Mouse (Mus musculus) left cerebral cortex, postnatal 14 days (tissue): ENCODE results near the gene Rnf103. TPM values are rescaled to one million over a fixed set of nuclear protein-coding genes. Genes with fewer than 3 reads are reported as not detected.
"Not testable (repeated sequence)": the region's sequence is repeated elsewhere in the genome, so short reads cannot be mapped to it uniquely, and the experiment has no call there.

Source experiments
- DNase-seq, 2 experiments: peaks; one replicate each; pipeline ENCODE4 v3.0.0; 2021 to 2022; ENCODE audit warnings: low spot score in 2 of 2, mixed read lengths in 1 of 2
- intact Hi-C: fragments of 180-260 bp; cut with DNase I; formaldehyde crosslinking; loops from one replicate; pipeline ENCODE4 v1.15.1; 2025
- long read RNA-seq, 2 experiments: library from polyadenylated mRNA; stranded (forward); transcript quantifications; one replicate each; pipeline ENCODE4 v2.0.0; 2021
- total RNA-seq, 2 experiments: library from RNA; stranded (reverse); gene quantifications; 2 replicates each; pipeline ENCODE4 v1.2.3; 2021

Gene Rnf103
- total RNA-seq: 10 to 100 TPM; 52.2 to 53.5 TPM
- long read RNA-seq, experiment 1, transcript Rnf103-201 (4 exons, 3,264 nt): major isoform, 55 of 67 reads
- long read RNA-seq, experiment 1, partial matches to known transcripts: 6 of 67 reads
- long read RNA-seq, experiment 1, other reads (novel, unspliced or antisense): 6 of 67 reads
- long read RNA-seq, experiment 2, transcript Rnf103-201 (4 exons, 3,264 nt): major isoform, 52 of 58 reads
- long read RNA-seq, experiment 2, partial matches to known transcripts: 1 of 58 reads
- long read RNA-seq, experiment 2, other reads (novel, unspliced or antisense): 5 of 58 reads

DNA sequence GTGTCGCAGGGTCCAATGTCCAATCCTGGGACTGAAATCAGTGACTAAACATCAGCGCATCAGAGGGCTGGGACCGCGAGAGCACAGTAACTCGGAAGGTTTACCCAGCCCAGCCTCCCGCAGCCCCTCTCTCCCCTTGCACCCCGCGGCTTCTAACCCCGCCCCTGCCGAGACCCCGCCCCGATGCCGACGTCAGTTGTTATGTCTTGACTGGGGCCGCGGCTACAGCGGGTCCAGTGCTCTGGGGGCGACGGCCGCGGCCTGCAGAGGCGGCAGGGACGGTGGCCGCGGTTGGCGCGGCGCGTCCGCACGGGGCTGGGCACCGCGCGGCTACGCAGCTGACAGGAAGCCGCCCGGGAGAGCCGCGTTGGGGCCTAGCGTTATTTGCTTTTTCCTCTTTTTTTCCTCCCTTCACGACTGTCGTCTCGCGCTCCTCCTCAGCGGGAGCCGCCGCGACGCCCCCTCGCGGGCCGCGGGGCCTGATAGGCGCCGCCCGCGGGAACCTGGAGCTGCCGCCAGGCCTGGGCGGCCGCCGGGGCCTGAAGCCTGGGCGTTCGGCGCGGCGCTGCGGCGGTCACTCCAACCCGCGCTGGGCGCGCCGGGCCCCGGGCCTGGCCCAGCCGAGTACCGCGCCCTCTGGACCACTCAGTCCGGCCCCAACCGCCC, at the start of gene Rnf103:
Gene Rnf103, plus strand, starts transcription at position 220 of the 666 bp plus-strand sequence.
- peak; percentile 85 to 89 for DNase-seq
- intact Hi-C loops: loop anchor here (1.0 to 2.0 kb wide), 2 partner anchors 49 to 54 kb away; partner anchors contain the start of genes Chmp3 and Rmnd5a

GRCm38 (mm10) chr6:71444756-71445155, 48.9 kb upstream of the Rnf103 start:
- intact Hi-C loops: no loop called here
- DNase-seq: no peak

GRCm38 (mm10) chr6:71445560-71445959, 48.1 kb upstream of the Rnf103 start:
- intact Hi-C loops: no loop called here
- no peak for DNase-seq

DNA sequence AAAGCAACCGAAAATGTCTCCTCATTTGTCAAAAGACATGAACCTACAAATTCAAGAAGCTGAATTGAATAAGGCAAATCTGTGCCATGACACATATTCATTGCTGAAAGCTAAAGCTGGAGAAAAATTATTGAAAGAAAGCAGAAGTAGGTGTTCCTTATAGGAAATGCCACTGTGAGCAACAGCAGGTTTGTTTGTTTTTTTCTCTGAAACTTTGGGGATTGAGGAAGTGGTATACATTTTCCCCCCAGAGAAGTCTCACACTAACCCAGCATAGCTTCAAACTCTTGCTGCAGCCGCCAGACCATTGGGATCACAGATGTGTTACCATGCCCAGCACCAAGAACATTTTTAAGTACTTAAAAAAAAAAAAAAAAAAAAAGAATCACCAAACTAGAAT, 40.9 kb upstream of the Rnf103 start:
- no peak for DNase-seq
- intact Hi-C loops: no loop called here

DNA sequence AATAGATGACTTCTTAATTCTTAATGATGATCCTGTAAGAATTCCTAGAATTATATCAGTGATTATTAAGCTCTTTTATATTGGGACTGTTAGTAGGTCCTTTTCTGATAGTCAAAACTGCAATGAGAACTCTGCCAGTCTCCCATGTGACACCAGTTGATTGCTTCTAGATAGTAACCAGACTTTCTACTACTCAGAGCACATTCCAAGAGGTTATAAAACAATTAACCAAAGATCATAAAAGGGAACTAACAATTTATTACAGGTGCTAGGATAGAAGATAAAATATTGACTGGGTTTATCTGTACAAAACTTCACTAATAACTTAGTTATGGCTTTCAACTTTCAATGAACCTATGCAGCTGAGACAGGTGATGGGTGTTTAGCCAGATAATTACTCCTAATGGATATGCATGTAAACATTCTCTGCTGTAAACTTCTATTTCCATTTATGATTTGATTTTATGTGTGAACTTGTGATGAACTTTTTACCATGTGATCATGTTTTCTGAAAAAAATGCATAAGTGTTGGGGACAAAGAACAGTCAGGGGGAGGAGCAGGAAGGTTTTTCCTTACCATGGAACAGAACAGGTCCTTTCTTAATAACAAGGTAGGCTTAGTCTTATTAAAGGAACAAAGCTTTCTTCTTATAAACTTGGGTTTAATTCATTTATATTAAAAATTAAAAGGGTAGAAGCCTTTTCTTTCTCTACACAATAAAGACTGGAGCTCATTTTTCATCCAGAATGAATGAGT, 39.5 kb upstream of the Rnf103 start:
- DNase-seq, intact Hi-C loops: not testable (repeated sequence)

- DNase-seq: no peak
- intact Hi-C loops: no loop called here
Observed at GRCm38 (mm10) chr6:71457956-71458608, 35.6 kb upstream of the Rnf103 start.

- DNase-seq: peak in 1 of 2 experiments; percentile 5
- intact Hi-C loops: no loop called here
Observed at GRCm38 (mm10) chr6:71465146-71465545, 28.5 kb upstream of the Rnf103 start.

GRCm38 (mm10) chr6:71467766-71468165, 25.9 kb upstream of the Rnf103 start:
- intact Hi-C loops: no loop called here
- DNase-seq: no peak

GRCm38 (mm10) chr6:71469291-71469690, 24.4 kb upstream of the Rnf103 start:
- DNase-seq: no peak
- intact Hi-C loops: no loop called here

DNA sequence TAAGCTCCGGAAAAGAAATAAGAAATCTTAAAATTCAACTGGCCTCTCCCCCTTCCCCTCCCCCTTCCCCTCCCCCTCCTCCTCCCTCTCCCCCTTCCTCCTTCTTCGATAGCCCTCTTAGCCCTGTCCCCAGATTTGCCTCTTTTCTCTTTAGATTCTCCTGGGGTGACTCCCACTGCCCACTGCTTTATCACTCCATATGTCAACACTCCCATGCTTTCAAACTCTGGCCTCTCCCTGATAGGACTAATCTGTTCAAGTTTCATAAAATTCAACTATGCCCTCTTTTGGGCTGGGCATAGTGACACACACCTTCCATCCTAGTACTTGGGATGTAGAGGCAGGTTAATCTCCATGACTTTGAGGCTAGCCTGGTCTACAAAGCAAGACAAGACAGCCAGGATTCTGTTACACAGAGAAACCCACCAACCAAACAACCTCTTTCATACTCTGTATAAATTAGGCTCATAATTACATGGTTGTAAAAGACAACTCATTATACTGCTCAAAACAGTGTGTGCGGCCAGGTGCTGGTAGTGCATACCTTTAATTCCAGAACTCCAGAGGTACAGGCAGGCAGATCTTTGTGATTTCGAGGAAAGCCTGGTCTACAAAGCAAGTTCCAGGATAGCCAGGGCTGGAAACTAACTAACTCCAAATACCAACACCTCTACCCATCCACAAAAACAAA, 21.7 kb upstream of the Rnf103 start:
- intact Hi-C loops: no loop called here
- no peak for DNase-seq

DNA sequence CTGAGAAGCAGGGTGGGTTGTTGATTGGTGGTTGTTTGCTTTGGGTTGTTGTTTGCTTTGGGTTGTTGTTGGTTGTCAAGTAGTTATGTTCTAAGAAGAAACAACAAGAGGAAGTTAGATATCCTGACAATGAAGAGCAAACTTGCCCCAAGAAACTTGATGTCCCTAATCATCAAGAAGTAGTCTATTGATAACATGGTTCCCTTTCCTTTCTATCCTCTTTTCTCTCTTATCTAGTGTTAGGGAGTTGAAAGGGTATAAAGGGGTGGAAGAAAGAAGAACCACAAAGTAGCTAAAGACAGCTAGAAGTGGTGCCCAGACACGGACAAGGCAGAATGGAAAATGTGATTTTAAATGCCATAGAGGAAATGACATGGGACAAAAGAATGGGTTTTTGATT, 20.9 kb upstream of the Rnf103 start:
- no peak for DNase-seq
- intact Hi-C loops: no loop called here

- DNase-seq: no peak
- intact Hi-C loops: no loop called here
Observed at GRCm38 (mm10) chr6:71475604-71476003, 18.1 kb upstream of the Rnf103 start.

DNA sequence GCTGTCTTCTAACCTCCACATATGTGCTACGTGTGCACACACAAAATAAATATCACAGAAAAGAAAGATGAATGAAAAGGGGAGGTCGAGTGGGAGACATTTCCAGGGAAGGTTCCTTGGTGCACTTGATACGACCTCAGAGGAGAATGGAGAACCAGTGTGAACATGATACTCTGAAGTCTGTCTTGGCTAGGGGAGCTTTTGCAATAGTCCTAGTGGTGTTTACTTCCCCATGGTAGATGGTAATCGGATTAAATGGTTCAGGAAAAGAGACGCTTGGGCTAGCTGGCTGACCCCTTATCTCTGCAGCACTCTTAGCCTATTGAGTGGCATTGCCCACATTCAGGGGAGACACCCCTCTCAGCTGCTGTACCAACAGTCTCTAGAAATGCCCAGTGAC, 16.9 kb upstream of the Rnf103 start:
- DNase-seq: no peak

GRCm38 (mm10) chr6:71478816-71479568, 14.7 kb upstream of the Rnf103 start:
- DNase-seq, intact Hi-C loops: not testable (repeated sequence)

More for the DNA sequence above, 16.9 kb upstream of the Rnf103 start:
- intact Hi-C loops: no loop called here

DNA sequence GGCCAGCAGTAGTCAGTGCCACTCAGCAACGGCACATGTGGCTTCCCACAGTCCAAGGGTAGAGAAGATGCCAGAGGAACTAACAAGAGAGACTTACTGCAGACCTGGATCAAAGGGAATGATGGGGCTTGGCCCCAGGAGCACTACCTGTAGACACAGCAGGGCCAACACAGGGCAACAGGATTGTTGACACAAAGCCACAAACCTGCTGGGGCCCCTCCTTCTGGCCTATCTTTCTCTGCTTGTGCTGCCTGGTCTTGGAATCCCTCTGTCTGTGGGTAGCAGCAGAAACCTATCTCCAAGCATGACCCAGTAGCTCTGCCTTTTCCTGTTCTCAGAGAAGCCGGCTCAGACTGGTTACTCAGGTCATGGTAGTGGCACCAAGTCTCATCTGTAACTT, 14.1 kb upstream of the Rnf103 start:
- DNase-seq, intact Hi-C loops: not testable (repeated sequence)

DNA sequence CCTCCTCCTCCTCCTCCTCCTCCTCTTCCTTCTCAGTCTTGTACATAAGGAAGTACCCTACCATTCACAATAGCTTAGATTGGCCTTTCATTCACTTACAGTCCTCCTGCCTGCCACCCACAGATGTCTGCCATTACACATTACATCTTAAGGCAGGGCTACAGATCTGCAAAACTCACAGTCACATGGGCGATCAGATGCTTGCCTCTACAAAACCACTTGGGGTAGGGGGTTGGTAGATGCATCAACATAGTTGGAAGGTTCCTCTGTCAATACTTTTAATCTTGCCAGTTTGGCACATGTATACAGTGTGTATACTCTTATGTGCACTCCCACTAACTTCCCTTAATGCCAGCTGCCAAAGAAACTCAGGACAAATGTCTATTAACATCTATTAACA, 13.6 kb upstream of the Rnf103 start:
- no peak for DNase-seq
- intact Hi-C loops: no loop called here

DNA sequence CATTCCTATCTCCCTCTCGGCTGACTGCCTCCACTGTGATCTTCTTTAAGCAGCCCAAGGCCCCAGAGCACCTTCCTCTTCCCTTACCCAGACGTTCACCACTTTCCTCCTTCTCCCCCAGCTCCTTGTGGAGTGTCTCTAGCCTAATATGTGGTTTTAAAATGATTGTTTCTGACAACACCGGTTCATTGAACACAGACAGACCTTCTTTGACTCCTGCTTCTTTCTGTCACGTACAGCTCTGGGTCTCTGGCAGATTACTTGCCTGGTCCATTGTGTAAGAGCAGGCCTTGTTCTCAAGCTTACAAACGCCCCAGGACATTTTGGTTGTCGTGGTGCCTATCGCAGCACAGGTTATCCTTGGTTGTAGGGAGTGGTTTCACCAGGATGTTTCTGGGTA, 12.6 kb upstream of the Rnf103 start:
- DNase-seq: no peak
- intact Hi-C loops: no loop called here

GRCm38 (mm10) chr6:71485246-71485645, 8.4 kb upstream of the Rnf103 start:
- intact Hi-C loops: no loop called here
- no peak for DNase-seq

- no peak for DNase-seq
- intact Hi-C loops: no loop called here
Observed at GRCm38 (mm10) chr6:71486226-71486625, 7.5 kb upstream of the Rnf103 start.
